Mouse (Mus musculus) cerebellum, adult 2 months (tissue): ENCODE data around the gene Limd1. TPM values are rescaled to one million over a fixed set of nuclear protein-coding genes. Genes with fewer than 3 reads are reported as not detected.

Experiments
- DNase-seq, 2 experiments: peaks; one replicate each; pipeline ENCODE4 v3.0.0; 2021
- H3K27ac ChIP-seq: fragments of 200-500 bp; 2 replicates; pipeline ENCODE4 v1.5.1; 2012; ENCODE audit warnings: low read length, control low read depth, inconsistent platforms; ENCODE audit not compliant: insufficient read depth
- H3K27me3 ChIP-seq: fragments of 200-500 bp; 2 replicates; pipeline ENCODE4 v1.6.1; 2012; ENCODE audit warnings: inconsistent platforms, mild to moderate bottlenecking, low read length, moderate library complexity; ENCODE audit not compliant: control insufficient read depth, insufficient read depth
- H3K4me1 ChIP-seq: fragments of 200-500 bp; 2 replicates; pipeline ENCODE4 v1.6.1; 2011; ENCODE audit warnings: low read length; ENCODE audit not compliant: control insufficient read depth, insufficient read depth
- H3K4me3 ChIP-seq: fragments of 200-500 bp; replicated peaks from 2 replicates; pipeline ENCODE3; 2011; ENCODE audit warnings: mild to moderate bottlenecking, low read depth, low read length, control low read depth; ENCODE audit not compliant: insufficient read depth
- CTCF ChIP-seq: fragments of 200-500 bp; IDR thresholded peaks from 2 replicates; pipeline ENCODE4 v1.5.1; 2011; ENCODE audit warnings: low read depth, mild to moderate bottlenecking, control low read depth, low read length, moderate library complexity, borderline replicate concordance; ENCODE audit not compliant: insufficient read depth
- POLR2A ChIP-seq: fragments of 200-500 bp; IDR thresholded peaks from 2 replicates; pipeline ENCODE4 v1.6.1; 2011; ENCODE audit warnings: low read length, control low read depth, borderline replicate concordance; ENCODE audit not compliant: insufficient read depth
- WGBS: fragments of 180-500 bp; shearing (Covaris S2); methylation state at CpG from one replicate; pipeline ENCODE4 v1.1.7; 2018; 5-methylcytosine and 5-hydroxymethylcytosine counted together
- polyA plus RNA-seq: library from polyadenylated mRNA; depleted of rRNA; stranded (reverse); fragments of >200 nt; gene quantifications from 2 replicates; pipeline ENCODE4 v1.2.3, GENCODE M21; 2012

Gene Limd1
- polyA plus RNA-seq, 1 experiment = 6.5 TPM

DNA sequence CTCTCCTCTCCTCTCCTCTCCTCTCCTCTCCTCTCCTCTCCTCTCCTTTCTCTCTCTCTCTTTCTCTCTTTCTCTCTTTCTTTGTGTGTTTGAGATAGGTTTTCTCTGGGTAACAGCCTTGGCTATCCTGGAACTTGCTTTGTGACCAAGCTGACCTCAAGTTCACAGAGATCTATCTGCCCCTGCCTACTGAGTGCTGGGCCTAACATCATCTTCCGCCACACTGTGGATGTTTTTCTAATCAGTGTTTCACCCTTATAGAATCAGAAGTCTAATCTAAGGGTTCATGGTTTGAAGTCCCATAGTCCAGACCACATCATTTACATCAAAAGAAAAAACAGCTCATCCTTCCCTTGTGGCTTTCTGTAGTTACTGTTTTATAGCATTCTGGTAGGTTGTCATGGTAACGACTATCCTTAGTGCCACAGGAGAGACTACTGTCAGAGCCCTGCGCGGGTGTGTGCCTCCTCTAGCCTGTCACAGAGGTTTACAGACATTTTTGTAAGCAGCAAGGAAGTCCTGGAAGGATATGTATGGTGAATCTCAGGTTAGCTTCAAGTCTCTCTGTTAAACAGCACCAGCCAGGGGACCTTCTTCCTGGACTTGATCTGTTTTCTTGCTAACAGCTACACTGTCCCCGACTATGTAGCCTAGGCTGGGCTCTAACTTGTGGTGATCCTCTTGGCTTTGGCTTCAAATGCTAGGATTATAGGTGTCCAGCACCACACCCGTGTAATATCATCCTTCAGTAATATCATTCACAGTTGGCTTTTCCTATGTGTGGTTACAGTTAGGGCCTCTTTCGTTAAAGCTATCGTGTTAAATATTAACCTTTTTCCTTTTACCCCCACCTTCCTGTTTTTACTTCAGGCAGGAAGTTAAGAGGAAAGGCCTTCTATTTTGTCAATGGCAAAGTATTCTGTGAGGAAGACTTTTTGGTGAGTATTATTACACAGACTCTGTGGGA lies 31.4 kb downstream of the Limd1 start:
- Histone ChIP-seq H3K27me3 (no peaks in the 10 kb centered on the region), H3K4me3 (no peak overlapping the region), H3K4me1 (no peaks in the 10 kb centered on the region), H3K27ac (no peak overlapping the region)
- no peak for TF ChIP-seq CTCF
- TF ChIP-seq POLR2A = no peak
- 86% methylated on average over 8 of the region's 8 CpGs for WGBS
- DNase-seq = no peak

DNA sequence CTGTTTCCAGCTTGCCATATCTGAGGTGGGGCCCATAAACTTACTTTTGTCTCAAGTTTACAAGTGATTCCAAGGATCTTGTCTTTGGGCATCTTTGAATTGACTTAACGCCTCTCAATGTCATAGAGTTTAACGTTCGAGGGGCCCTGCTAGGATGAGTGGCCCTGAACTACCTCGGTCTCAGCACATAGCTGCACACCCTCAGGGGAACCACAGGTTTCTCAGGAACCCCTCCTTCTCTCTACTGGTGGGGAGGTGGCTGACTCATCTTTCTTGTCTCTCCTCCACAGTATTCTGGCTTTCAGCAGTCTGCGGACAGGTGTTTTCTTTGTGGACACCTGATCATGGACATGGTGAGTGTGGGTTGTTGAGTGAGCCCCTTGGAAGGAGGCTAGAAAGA lies 32.4 kb downstream of the Limd1 start:
- Histone ChIP-seq H3K27ac (no peak overlapping the region), H3K4me1 (no peaks in the 10 kb centered on the region), H3K27me3 (no peaks in the 10 kb centered on the region), H3K4me3 (no peak overlapping the region)
- DNase-seq = no peak
- 92% methylated on average over 5 of the region's 5 CpGs for WGBS
- no peak for TF ChIP-seq CTCF
- no peak for TF ChIP-seq POLR2A

DNA sequence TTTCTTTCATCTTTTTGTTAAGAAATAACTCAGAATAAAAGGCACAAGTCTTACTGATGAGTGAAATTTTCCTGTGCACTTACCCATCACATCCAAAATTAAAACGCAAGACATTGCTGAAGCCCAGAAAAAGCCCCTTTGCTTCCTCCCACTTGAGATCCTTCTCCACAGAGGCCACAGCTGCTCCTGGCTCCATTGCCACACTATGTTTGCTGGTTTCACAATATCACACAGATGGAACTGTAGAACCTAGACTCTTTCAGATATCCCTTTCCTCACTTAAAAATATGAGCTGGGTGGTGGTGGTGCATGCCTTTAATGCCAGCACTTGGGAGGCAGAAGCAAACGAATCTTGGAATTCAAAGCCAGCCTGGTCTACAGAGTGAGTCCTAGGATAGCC lies 34.0 kb downstream of the Limd1 start:
- no peak for DNase-seq

DNA sequence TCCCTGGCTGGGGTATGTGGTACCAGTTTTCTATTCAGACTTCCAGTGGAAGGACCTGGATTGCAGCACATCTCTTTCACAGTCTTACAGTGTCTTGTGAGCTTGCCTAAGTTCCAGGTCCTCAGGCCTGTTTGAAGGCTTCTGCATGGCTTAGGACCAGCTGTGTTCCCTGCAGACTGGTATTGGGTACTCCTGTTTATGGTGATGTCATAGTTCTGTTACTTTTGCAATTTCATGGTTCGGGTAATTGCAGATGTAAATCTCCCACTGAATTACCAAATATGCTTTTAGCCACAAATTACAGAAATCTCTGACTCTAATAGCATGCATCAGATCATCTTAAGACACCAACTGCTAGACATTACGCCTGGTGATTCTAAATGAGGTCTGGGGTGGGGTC lies 36.6 kb downstream of the Limd1 start:
- WGBS = 84% methylated on average over 2 of the region's 2 CpGs
- no peaks in the 10 kb centered on the region; the same call in 1 of the 2 replicates for H3K27me3 ChIP-seq
- H3K4me1 ChIP-seq = no peaks in the 10 kb centered on the region
- no peak for DNase-seq
- no peak overlapping the region for H3K4me3 ChIP-seq
- no peak overlapping the region for H3K27ac ChIP-seq
- TF ChIP-seq CTCF (no peak), POLR2A (no peak)

More for the DNA sequence above, 34.0 kb downstream of the Limd1 start:
- H3K27ac ChIP-seq = no peak overlapping the region
- H3K4me3 ChIP-seq = no peak overlapping the region
- TF ChIP-seq CTCF (no peak), POLR2A (no peak)
- H3K27me3 ChIP-seq = no peaks in the 10 kb centered on the region; the same call in 1 of the 2 replicates
- 86% methylated on average over 2 of the region's 2 CpGs for WGBS
- H3K4me1 ChIP-seq = no peaks in the 10 kb centered on the region

DNA sequence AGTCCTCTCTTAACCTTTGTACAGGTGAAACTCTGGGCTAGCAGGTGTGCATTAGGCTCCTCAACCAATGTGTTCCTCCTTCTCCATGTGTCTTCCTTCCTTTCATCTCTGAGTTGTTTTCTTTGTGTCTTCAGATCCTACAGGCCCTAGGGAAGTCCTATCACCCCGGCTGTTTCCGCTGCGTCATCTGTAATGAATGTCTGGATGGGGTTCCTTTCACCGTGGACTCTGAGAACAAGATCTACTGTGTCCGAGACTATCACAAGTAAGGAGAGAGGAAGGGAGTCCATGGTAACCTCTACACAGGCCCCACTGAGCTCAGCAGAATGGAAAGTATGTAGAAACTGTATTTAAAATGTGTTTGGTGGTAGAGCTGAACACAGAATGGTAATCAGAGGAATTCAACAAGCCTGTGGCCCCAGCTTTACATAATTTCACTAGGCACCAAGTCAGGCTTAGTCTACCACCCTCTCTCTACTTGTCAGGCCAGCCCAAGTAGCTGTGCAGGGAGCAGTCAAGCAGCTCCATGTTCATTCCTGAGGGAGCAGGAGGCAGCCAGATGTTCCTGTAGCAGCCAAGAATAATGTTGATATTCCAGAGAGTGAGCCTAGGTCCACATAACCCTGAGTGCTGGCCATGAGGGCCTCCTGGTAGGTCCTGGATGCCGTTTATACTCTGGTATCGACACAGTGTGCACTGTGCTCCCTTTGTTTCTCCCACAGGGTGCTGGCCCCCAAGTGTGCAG lies 38.3 kb downstream of the Limd1 start:
- Histone ChIP-seq H3K27ac (no peak overlapping the region), H3K4me3 (no peak overlapping the region), H3K27me3 (no peaks in the 10 kb centered on the region; the same call in 1 of the 2 replicates), H3K4me1 (no peaks in the 10 kb centered on the region)
- TF ChIP-seq POLR2A (no peak), CTCF (no peak)
- WGBS = 85% methylated on average over 7 of the region's 7 CpGs
- DNase-seq = no peak

DNA sequence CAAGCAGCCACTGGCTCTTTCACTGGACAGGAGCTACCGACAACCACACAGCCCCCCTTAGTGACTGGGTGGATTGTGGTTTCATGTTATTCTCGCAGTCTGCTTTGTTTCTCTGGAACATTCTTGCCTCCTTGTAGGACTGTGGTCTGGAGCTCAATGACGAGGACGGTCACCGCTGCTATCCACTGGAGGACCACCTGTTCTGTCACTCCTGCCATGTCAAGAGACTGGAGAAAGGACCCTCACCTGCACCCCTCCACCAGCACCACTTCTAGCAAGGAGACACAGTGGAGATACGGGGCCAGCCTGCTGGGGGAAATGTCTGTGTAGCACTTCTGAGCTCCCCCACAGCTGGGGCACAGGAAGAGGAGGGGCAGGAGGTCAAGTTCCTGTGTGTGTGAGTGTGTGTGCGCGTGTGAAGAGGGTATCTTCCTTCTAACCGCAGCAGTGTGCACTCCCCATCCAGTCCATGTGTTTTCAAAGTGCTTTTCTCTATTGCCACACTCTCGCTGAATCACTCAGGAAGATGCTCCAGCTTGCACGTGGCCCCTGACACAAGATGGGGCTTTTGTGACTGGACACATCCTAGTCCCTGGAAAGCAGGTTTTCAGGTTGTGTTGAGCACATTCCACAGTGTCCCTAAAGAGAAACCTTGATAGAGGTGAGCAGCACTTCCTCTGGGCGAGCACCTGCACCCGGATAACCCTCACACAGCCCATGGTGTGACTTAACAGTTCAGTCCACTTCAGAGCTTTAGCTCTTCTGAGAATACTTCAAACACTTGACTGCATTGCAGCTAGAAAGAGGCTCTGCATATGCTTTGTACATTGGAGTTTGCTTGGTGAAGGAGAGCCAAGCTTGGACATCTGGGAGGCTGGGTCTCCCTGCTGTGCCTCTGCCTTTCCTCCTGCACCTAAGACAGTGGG lies 40.7 kb downstream of the Limd1 start:
- no peak for DNase-seq
- H3K27ac ChIP-seq = no peak overlapping the region
- no peak overlapping the region for H3K4me3 ChIP-seq
- no peaks in the 10 kb centered on the region for H3K4me1 ChIP-seq
- TF ChIP-seq CTCF (no peak), POLR2A (no peak)
- 92% methylated on average over 13 of the region's 13 CpGs for WGBS
- no peaks in the 10 kb centered on the region; the same call in 1 of the 2 replicates for H3K27me3 ChIP-seq

DNA sequence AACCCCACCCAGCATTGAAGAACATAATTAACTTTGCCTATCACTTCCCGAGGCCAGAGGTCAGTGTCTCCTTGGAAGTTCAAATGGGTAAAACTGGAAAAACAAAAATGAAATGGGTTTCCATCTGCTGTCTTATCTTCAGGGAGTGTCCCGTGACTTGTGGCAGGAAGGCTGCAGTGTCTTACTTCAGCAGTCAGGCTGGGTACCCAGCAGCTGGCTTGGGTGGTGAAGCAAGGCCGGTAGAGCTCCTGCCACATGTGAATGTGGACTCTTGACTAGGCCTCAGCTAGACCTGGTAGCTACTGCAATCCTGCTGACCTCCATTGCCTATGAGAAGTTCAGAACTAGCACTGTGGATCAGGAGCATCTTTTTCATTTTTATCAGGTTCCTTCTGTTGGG lies 42.2 kb downstream of the Limd1 start:
- H3K4me1 ChIP-seq = 0 out of 2 replicates have a peak, but pooled peaks cover 2% of the 10 kb centered on the region
- no peak for TF ChIP-seq CTCF
- no peak for TF ChIP-seq POLR2A
- 88% methylated on average over 3 of the region's 3 CpGs for WGBS
- no peak overlapping the region for H3K27ac ChIP-seq
- H3K4me3 ChIP-seq = no peak overlapping the region
- DNase-seq = no peak
- H3K27me3 ChIP-seq = no peaks in the 10 kb centered on the region; the same call in 1 of the 2 replicates
